Mouse (Mus musculus): Measurements from ENCODE around the gene Hbb-bt.
"Not testable (repeated sequence)": the region's sequence is repeated elsewhere in the genome, so short reads cannot be mapped to it uniquely, and the experiment has no call there.

- TF ChIP-seq TCF12 (IDR thresholded peaks at IDR 0.05; ENCODE audit: low read depth, low read length); POLR2AphosphoS2 (IDR thresholded peaks at IDR 0.05; ENCODE audit: low read depth, low read length); CTCF (conservative IDR thresholded peaks at IDR 0.05 in 1 of 2, IDR thresholded peaks at IDR 0.05 in 1 of 2; ENCODE audit: low read depth in 2 of 2, low read length in 2 of 2): not testable (repeated sequence)
Observed at GRCm38 (mm10) chr7:103815085-103815484, 1.3 kb upstream of the Hbb-bt start.
